26 mouse cellular contexts compared by ENCODE assay signal in genomic region chr13:72711136-72711535, GRCm38 (mm10).
A peak's percentile ranks its signal among the peaks of the same experiment; 100 is the strongest.
DNase-seq lines count a peak whose midpoint lies in the region; ATAC-seq and TF ChIP-seq lines count a peak whose summit lies in the region.
"Had no signal": no experiment of that assay in that cellular context is flagged by ENCODE, and none has a peak within 500 bp of the region (broad histone marks: within the 10 kb centered on the region; RNA-seq: fewer than 3 reads in every experiment).

No protein-coding gene starts in this region.

- no peaks in the 10 kb centered on the region; the same call in 1 of the 2 replicates for H3K4me1 ChIP-seq in embryonic facial prominence, embryonic 14.5 days (ENCODE audit: control insufficient read depth, insufficient read depth, low read length)
- peaks cover 18% of the 10 kb centered on the region for H3K4me1 ChIP-seq in embryonic facial prominence, embryonic 10.5 days
- H3K4me1 ChIP-seq in limb, embryonic 14.5 days (ENCODE audit: control insufficient read depth, insufficient read depth, low read length): peaks cover 14% of the 10 kb centered on the region; the same call in 1 of the 2 replicates
- H3K4me1 ChIP-seq: embryonic facial prominence, embryonic 13.5 days; hindbrain, embryonic 15.5 days; intestine, embryonic 15.5 days had no signal

- H3K36me3 ChIP-seq in embryonic facial prominence, embryonic 14.5 days (ENCODE audit: control insufficient read depth, insufficient read depth, low read length): no peaks in the 10 kb centered on the region
- H3K36me3 ChIP-seq in embryonic facial prominence, embryonic 10.5 days (replicated peaks): no peaks in the 10 kb centered on the region
- no peaks in the 10 kb centered on the region for H3K36me3 ChIP-seq in limb, embryonic 14.5 days (ENCODE audit: control insufficient read depth, insufficient read depth, low read length)
- H3K36me3 ChIP-seq: embryonic facial prominence, embryonic 13.5 days; G1E; hindbrain, embryonic 12.5 days; hindbrain, embryonic 15.5 days; intestine, embryonic 15.5 days had no signal

- no peak overlapping the region for H3K4me3 ChIP-seq in embryonic facial prominence, embryonic 14.5 days (ENCODE audit: low read depth, low read length)
- H3K4me3 ChIP-seq in embryonic facial prominence, embryonic 10.5 days: no peak overlapping the region
- H3K4me3 ChIP-seq in limb, embryonic 14.5 days (replicated peaks; ENCODE audit: low read length): no peak overlapping the region
- H3K4me3 ChIP-seq: embryonic facial prominence, embryonic 13.5 days; hindbrain, embryonic 12.5 days; hindbrain, embryonic 15.5 days; intestine, embryonic 15.5 days had no signal

- H3K27ac ChIP-seq in embryonic facial prominence, embryonic 14.5 days (replicated peaks; ENCODE audit: low read depth, low read length): no peak overlapping the region
- H3K27ac ChIP-seq in embryonic facial prominence, embryonic 10.5 days (replicated peaks): no peak overlapping the region
- H3K27ac ChIP-seq in limb, embryonic 14.5 days (replicated peaks; ENCODE audit: low read depth, low read length): no peak overlapping the region
- H3K27ac ChIP-seq: embryonic facial prominence, embryonic 13.5 days; hindbrain, embryonic 12.5 days; hindbrain, embryonic 15.5 days; intestine, embryonic 15.5 days had no signal

- TF ChIP-seq POLR2A in limb, embryonic 14.5 days (IDR thresholded peaks at IDR 0.05; ENCODE audit: borderline replicate concordance, extremely low read depth, insufficient read depth, insufficient read length): no peak

- no peak overlapping the region for H3K9ac ChIP-seq in embryonic facial prominence, embryonic 14.5 days (ENCODE audit: low read depth, low read length)
- H3K9ac ChIP-seq in limb, embryonic 14.5 days (ENCODE audit: low read depth, low read length, severe bottlenecking): no peak overlapping the region
- H3K9ac ChIP-seq: embryonic facial prominence, embryonic 13.5 days; forebrain, postnatal 0 days; hindbrain, embryonic 12.5 days; hindbrain, embryonic 15.5 days; intestine, embryonic 15.5 days had no signal

- H3K27me3 ChIP-seq in embryonic facial prominence, embryonic 14.5 days (replicated peaks; ENCODE audit: control insufficient read depth, insufficient read depth, low read length): no peaks in the 10 kb centered on the region
- H3K27me3 ChIP-seq in embryonic facial prominence, embryonic 10.5 days (replicated peaks; ENCODE audit: low read depth, poor library complexity, severe bottlenecking): no peaks in the 10 kb centered on the region
- H3K27me3 ChIP-seq in limb, embryonic 14.5 days (ENCODE audit: control insufficient read depth, insufficient read depth, low read length): no peaks in the 10 kb centered on the region
- H3K27me3 ChIP-seq: CH12.LX; embryonic facial prominence, embryonic 13.5 days; hindbrain, embryonic 12.5 days; hindbrain, embryonic 15.5 days; intestine, embryonic 15.5 days had no signal

- no peak overlapping the region for H3K4me2 ChIP-seq in embryonic facial prominence, embryonic 14.5 days (ENCODE audit: low read depth, low read length)
- H3K4me2 ChIP-seq in limb, embryonic 14.5 days (replicated peaks; ENCODE audit: low read depth, low read length, severe bottlenecking): no peak overlapping the region
- H3K4me2 ChIP-seq: embryonic facial prominence, embryonic 13.5 days; heart, embryonic 11.5 days; hindbrain, embryonic 12.5 days; hindbrain, embryonic 15.5 days; intestine, embryonic 15.5 days had no signal

- H3K9me3 ChIP-seq in embryonic facial prominence, embryonic 14.5 days (ENCODE audit: control insufficient read depth, low read length): no peaks in the 10 kb centered on the region
- H3K9me3 ChIP-seq in embryonic facial prominence, embryonic 10.5 days: no peaks in the 10 kb centered on the region
- no peaks in the 10 kb centered on the region for H3K9me3 ChIP-seq in limb, embryonic 14.5 days (ENCODE audit: control insufficient read depth, low read length)
- H3K9me3 ChIP-seq: embryonic facial prominence, embryonic 13.5 days; hindbrain, embryonic 12.5 days; hindbrain, embryonic 15.5 days; intestine, embryonic 15.5 days had no signal

- peak; percentile 55 for DNase-seq in embryonic facial prominence, embryonic 14.5 days (ENCODE audit: low spot score)
- DNase-seq in embryonic facial prominence, embryonic 10.5 days (ENCODE audit: low spot score): no peak
- peak; percentile 6 for DNase-seq in 3134 (ENCODE audit: extremely low read depth, insufficient read length, low spot score)
- peak; percentile 100 for DNase-seq in fat pad, adult 2 months (ENCODE audit: extremely low read depth, low read depth, low spot score)
- peak; percentile 32 for DNase-seq in limb, embryonic 14.5 days (ENCODE audit: low spot score)
- no peak for DNase-seq in thymus, postnatal 0 days (ENCODE audit: low spot score)
- DNase-seq: adrenal gland, postnatal 10 days; adrenal gland, postnatal 36 days; cerebellum, adult 18-20 months; cerebellum, adult 9-10 months; cerebellum, postnatal 14 days; forebrain, postnatal 0 days; gastrocnemius, postnatal 10 days; gastrocnemius, postnatal 36 days; heart, adult 11 months had no signal

- no peak for ATAC-seq in embryonic facial prominence, embryonic 14.5 days (ENCODE audit: low read depth)
- ATAC-seq in limb, embryonic 14.5 days (ENCODE audit: low FRiP score, low read depth): no peak
- no peak for ATAC-seq in CD4-positive, CD25-positive, alpha-beta regulatory T cell, adult 4 months
- ATAC-seq in inflammation-experienced regulatory T-cells, adult 6 months: no peak
- ATAC-seq: forebrain, embryonic 14.5 days; forebrain, postnatal 0 days; intestine, embryonic 15.5 days; Patski had no signal

- 59% methylated on average over 8 of the region's 8 CpGs for WGBS in embryonic facial prominence, embryonic 14.5 days
- 62% methylated on average over 8 of the region's 8 CpGs for WGBS in embryonic facial prominence, embryonic 10.5 days
- WGBS in limb, embryonic 14.5 days: 32% methylated on average over 8 of the region's 8 CpGs

Comparison
In these comparisons a context has a peak if more than half of its experiments do, and no peak if none do; other contexts are left out.
1. DNase-seq: peak in embryonic facial prominence, embryonic 14.5 days (single experiment), 3134 (single experiment), fat pad, adult 2 months (single experiment) and limb, embryonic 14.5 days (single experiment); none in embryonic facial prominence, embryonic 10.5 days (single experiment) and thymus, postnatal 0 days (single experiment).